Mouse (Mus musculus) liver, adult 2 months (tissue): Measurements from ENCODE around the gene Smtn. TPM values are rescaled to one million over a fixed set of nuclear protein-coding genes. Genes with fewer than 3 reads are reported as not detected.

Source experiments
- DNase-seq: peaks from one replicate; pipeline ENCODE4 v3.0.0-alpha.2; 2011; ENCODE audit warnings: low read depth, low spot score; ENCODE audit errors: extremely low read depth
- H3K27ac ChIP-seq: fragments of 200-500 bp; replicated peaks from 2 replicates; pipeline ENCODE4 v1.5.1; 2012; ENCODE audit warnings: low read depth, mild to moderate bottlenecking, control low read depth, inconsistent platforms, low read length; ENCODE audit not compliant: insufficient read depth
- H3K27me3 ChIP-seq: fragments of 200-500 bp; 2 replicates; pipeline ENCODE4 v1.6.1; 2012; ENCODE audit warnings: mild to moderate bottlenecking, moderate library complexity, low read length, inconsistent platforms; ENCODE audit not compliant: control insufficient read depth, insufficient read depth
- H3K36me3 ChIP-seq: fragments of 200-500 bp; 2 replicates; pipeline ENCODE4 v1.6.1; 2012; ENCODE audit warnings: low read length, inconsistent platforms; ENCODE audit not compliant: control insufficient read depth, insufficient read depth
- H3K4me1 ChIP-seq: fragments of 200-500 bp; 2 replicates; pipeline ENCODE4 v1.6.1; 2011; ENCODE audit warnings: low read length; ENCODE audit not compliant: control insufficient read depth, insufficient read depth
- H3K4me3 ChIP-seq: fragments of 200-500 bp; 2 replicates; pipeline ENCODE4 v1.5.1; 2011; ENCODE audit warnings: low read depth, mild to moderate bottlenecking, control low read depth, low read length, moderate library complexity; ENCODE audit not compliant: insufficient read depth
- H3K79me2 ChIP-seq: fragments of 200-500 bp; 2 replicates; pipeline ENCODE4 v1.6.1; 2012; ENCODE audit warnings: inconsistent platforms, mild to moderate bottlenecking, low read length, moderate library complexity; ENCODE audit not compliant: control insufficient read depth, insufficient read depth
- H3K9ac ChIP-seq: fragments of 200-500 bp; 2 replicates; pipeline ENCODE4 v1.6.1; 2012; ENCODE audit warnings: low read depth, mild to moderate bottlenecking, control low read depth, inconsistent platforms, low read length
- CTCF ChIP-seq: fragments of 200-500 bp; IDR thresholded peaks from 2 replicates; pipeline ENCODE4 v1.5.1; 2011; ENCODE audit warnings: low read depth, low read length, control low read depth
- POLR2A ChIP-seq: fragments of 200-500 bp; IDR thresholded peaks from 2 replicates; pipeline ENCODE4 v1.6.1; 2011; ENCODE audit warnings: low read length, control low read depth; ENCODE audit not compliant: insufficient read depth; ENCODE audit errors: extremely low read depth
- WGBS: fragments of 180-500 bp; shearing (Covaris S2); methylation state at CpG from one replicate; pipeline ENCODE4 v1.1.7; 2018; 5-methylcytosine and 5-hydroxymethylcytosine counted together
- polyA plus RNA-seq: library from polyadenylated mRNA; depleted of rRNA; stranded (reverse); fragments of >200 nt; gene quantifications from 2 replicates; pipeline ENCODE4 v1.2.3, GENCODE M21; 2012; rRNA removed
- total RNA-seq: library from RNA; depleted of rRNA; stranded (reverse); fragments of >200 nt; gene quantifications from 2 replicates; pipeline ENCODE4 v1.2.3, GENCODE M21; 2014; rRNA removed

Gene Smtn
- total and polyA plus RNA-seq, 2 experiments, result 2.2 to 2.9 TPM

GRCm38 (mm10) chr11:3472484-3472883 is 67.9 kb downstream of the Smtn start:
- H3K27me3 ChIP-seq, result no peaks in the 10 kb centered on the region
- peak; percentile 56 for DNase-seq
- H3K4me1 ChIP-seq, result no peaks in the 10 kb centered on the region
- H3K4me3 ChIP-seq, result no peak overlapping the region
- 27% methylated on average over 1 of the region's 1 CpGs for WGBS
- no peak overlapping the region for H3K9ac ChIP-seq
- no peaks in the 10 kb centered on the region for H3K79me2 ChIP-seq
- H3K36me3 ChIP-seq, result no peaks in the 10 kb centered on the region
- no peak overlapping the region for H3K27ac ChIP-seq
- no peak for TF ChIP-seq POLR2A
- TF ChIP-seq CTCF, result peak; percentile 93

- Histone ChIP-seq H3K9ac (no peak overlapping the region), H3K4me3 (no peak overlapping the region), H3K79me2 (no peaks in the 10 kb centered on the region), H3K27ac (no peak overlapping the region), H3K4me1 (no peaks in the 10 kb centered on the region), H3K36me3 (no peaks in the 10 kb centered on the region), H3K27me3 (no peaks in the 10 kb centered on the region)
- no peak for TF ChIP-seq CTCF
- TF ChIP-seq POLR2A, result no peak
- DNase-seq, result no peak
- WGBS, result 14% methylated on average over 11 of the region's 11 CpGs
Measured at GRCm38 (mm10) chr11:3471448-3471850, 69.0 kb downstream of the Smtn start.

Other genes with a start within 250 kb of the Smtn start
- gene Pik3ip1, start 210.2 kb downstream of the Smtn start, total RNA-seq, result 0.67 and 0.83 TPM in 2 replicates
- 0.59 and 0.77 TPM in 2 replicates for gene Pik3ip1, start 210.2 kb downstream of the Smtn start, polyA plus RNA-seq
- 7.2 TPM in 2 replicates for gene Limk2, start 131.4 kb downstream of the Smtn start, total RNA-seq
- gene Limk2, start 131.4 kb downstream of the Smtn start, polyA plus RNA-seq, result 6.1 and 9.1 TPM in 2 replicates
- 11.2 and 14.8 TPM in 2 replicates for gene Rnf185, start 88.2 kb downstream of the Smtn start, total RNA-seq
- 28.7 and 33.3 TPM in 2 replicates for gene Rnf185, start 88.2 kb downstream of the Smtn start, polyA plus RNA-seq
- not detected in 2 replicates for gene Pla2g3, start 52.3 kb downstream of the Smtn start, total RNA-seq
- 0.06 TPM in 1 of 2 replicates, not detected in the other for gene Pla2g3, start 52.3 kb downstream of the Smtn start, polyA plus RNA-seq
- not detected in 2 replicates for gene Inpp5j, start 35.8 kb downstream of the Smtn start, total RNA-seq
- gene Inpp5j, start 35.8 kb downstream of the Smtn start, polyA plus RNA-seq, result 0.05 and 0.07 TPM in 2 replicates
- 2.4 and 2.6 TPM in 2 replicates for gene Selenom, start 25.9 kb downstream of the Smtn start, total RNA-seq
- gene Selenom, start 25.9 kb downstream of the Smtn start, polyA plus RNA-seq, result 6.3 and 6.7 TPM in 2 replicates
- gene Morc2a, start 108.6 kb upstream of the Smtn start, total RNA-seq, result 8.2 and 9.9 TPM in 2 replicates
- 3.3 and 5.0 TPM in 2 replicates for gene Morc2a, start 108.6 kb upstream of the Smtn start, polyA plus RNA-seq